Mouse (Mus musculus): ENCODE results near the gene Clybl.

Gene Clybl

DNA sequence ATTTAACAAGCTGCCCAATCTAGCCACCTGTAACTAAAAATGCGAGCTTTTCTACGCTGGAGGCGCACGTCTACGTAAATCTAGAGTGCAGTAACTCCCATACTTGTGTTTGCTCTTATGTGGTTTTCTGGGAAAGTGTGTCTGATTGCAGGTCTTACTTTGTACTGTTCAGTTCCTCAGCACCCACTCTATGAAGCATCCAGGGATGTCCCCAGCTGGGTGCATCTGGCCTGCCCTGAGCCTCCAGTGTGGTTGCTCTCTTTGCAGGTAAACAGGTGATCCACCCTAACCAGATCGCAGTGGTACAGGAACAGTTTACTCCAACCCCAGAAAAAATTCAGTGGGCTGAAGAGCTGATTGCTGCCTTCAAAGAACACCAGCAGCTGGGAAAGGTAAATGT, 202.4 kb downstream of the Clybl start:
- no peak for DNase-seq (ENCODE audit: low read depth in 1 of 2, low spot score in 2 of 2)

DNA sequence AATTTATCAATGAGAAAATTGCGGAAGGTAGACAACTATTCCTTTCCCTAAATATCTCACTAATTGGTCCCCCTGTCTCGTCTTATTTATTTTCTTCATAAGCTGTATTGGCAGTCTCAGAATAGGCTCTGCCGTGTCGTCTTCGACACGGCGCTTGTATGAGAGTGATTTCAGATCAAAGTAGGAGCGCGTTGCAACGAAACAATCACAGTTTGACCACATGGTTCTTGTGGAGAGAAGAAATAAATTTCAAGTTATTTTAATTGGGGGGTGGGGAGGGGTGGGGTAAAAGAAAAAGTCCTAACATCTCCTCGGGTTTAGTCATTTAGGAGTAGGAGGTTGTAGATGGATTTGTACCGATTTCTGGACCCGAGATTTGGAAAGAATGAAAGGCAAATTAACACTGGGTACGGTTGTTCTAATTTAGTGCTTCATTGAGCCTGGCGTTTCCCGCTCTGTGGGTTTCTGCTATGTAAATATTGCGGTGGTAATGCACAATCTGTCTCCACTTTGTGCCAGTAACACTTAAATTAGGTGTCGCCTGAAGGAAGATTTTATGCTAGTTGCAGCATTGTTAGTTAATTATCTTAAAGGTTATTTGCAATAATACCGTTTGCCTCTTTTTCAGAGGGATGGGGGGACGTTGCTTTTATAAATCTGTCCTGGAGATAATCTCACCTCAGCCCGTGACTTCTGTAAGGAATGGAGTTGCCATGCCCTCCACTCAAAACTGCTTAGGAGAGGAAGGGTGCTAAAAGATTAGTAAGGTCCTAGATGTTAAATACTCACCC, 203.1 kb downstream of the Clybl start:
- DNase-seq (ENCODE audit: low read depth in 1 of 2, low spot score in 2 of 2), result no peak

DNA sequence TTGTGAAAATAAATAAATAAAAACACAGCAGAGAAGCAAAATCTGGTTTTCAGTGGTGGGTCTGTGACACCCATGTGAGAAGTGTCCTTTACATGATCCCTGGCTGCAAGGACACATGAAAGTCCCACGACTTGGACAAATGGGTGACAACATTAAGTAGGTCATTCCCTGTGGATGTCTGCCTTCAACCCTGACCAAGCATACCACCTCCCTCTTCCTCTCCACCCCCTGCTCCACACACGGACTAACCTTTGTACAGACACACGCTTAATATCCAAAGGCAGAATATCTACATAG, 203.7 kb downstream of the Clybl start:
- DNase-seq (ENCODE audit: low read depth in 1 of 2, low spot score in 2 of 2), result no peak

DNA sequence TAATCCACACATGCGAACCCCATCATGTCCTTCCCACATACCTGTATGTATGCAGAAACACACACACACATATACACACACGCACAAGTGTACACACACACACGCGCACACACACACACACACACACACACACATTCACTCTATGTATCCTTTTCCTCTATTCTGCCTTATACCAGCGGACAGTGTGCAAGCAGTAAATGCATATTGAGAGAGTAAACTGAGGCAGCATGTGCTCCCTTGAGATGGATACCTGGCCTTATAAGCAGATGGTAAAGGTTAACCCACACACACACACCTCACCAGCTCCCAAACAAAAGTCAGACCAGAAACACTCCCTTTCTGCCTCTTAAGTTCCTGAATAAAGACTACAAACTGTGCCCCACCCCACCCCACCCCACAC, 204.3 kb downstream of the Clybl start:
- no peak for DNase-seq (ENCODE audit: low read depth in 1 of 2, low spot score in 2 of 2)

DNA sequence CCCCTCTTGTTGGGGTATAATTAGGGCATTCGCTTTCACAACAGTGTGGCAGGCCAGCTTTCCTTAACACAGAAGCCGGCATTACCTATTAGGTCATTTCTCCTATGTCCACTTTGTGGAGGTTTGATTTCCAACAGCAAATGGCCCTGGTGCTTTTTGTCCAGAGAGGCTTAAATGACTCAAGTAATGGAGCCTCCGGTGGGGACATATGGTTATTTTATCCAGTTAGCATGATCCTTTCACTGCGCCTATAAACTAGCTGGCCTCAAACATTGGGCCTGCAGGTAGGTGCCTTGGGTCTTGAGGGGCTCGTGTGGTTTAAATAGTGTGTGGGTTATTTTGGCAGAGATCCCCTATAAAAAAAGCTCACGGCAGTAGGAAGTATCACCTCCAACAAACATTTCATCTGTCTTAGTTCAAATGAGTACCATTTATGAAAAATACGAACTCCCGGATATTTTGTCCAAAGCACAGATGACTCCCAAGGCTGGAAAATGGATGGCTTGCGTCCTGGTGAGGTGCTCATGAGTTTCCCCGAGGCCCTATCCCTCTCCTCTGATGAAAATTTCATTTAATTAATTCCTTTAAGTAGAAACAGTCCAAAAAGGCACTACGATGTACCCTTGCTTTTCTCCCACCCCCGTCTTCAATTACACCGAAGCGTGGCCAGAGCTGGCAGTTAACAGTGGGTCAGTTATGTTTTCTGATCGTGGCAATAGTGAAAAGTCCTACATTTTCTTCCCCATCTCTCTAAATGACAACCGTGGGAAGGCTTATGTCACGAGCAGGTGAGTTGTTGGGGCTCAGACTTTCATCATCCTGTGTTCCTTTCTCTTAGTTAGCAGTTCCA, 205.0 kb downstream of the Clybl start:
- DNase-seq (ENCODE audit: low read depth in 1 of 2, low spot score in 2 of 2), result no peak

DNA sequence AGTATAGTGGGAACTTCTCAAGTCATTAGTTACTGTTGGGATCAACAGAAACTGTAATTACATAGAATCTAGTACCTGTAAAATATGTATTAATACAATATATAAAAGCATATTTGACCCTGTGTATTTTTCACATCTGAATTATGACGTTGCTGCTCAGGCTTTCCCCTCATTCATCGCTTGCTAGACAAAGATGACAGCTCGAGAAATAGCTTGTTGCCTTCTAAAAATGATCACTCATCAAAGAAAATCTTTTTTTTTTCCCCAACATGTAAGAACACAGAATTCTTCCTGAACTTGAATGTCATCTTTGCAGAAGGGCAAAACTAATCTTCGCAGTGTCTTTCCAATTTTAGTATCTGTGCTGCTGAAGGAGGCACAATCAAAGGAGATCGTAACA, 206.3 kb downstream of the Clybl start:
- DNase-seq (ENCODE audit: low read depth in 1 of 2, low spot score in 2 of 2), result no peak

DNA sequence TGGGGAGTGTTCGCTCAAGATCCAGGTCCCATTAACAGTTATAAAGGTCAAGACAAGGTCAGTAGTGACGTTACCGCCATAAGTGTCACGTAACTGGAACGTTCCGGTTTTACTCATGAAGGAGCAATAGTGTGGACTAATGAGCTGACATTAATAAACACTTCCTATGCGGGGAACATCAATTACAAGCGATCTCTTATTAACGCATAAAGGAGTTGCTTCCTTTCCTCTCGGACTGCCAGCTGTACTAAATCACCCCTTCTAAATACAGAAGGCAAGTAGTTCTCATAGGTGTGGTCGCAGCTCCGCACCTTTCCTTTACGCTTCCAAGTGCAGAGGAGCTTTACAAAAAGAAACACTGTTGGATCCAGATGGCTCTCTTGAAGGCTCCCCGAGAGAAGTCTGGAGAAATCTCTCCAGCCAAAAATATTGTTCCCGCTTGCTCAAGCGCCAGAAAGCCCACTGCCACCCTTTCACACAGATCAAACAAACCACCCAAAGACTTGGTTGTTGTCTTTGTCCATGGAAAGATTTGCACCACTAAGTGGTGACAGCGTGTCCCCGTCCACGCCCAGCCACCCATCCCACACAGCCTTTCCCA, 207.0 kb downstream of the Clybl start:
- no peak for DNase-seq (ENCODE audit: low read depth in 1 of 2, low spot score in 2 of 2)

DNA sequence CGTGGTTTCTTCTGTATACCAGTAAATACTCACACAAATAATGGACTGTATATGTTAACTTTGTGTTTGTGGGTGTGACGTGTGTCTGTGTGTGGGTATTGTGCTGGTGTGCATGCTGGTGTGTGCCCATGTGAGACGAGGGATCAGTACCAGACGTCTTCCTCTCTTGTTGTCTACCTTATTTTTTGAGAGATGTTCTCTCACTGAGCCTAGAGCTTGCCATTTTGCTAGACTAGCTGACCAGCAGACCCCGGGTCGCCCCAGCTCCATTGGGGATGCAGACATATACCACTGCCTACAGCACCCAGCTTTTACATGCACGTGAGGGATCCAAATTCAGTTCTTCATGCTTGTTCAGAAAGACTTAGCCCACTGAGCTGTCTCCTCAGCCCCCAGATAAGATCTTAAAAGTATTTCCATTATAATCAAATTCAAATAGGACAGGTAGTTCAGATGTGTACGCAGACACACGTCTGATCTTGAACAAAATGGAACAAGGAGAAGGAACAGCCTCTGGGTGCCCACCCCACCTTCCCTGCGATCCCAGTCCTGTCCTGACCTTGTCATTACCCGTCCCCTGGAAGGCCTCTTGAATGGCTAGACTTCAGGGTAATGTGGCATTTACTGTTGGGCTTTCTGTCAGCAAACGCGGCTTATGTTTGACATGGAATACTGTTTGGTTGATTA, 208.3 kb downstream of the Clybl start:
- no peak for DNase-seq (ENCODE audit: low read depth in 1 of 2, low spot score in 2 of 2)

DNA sequence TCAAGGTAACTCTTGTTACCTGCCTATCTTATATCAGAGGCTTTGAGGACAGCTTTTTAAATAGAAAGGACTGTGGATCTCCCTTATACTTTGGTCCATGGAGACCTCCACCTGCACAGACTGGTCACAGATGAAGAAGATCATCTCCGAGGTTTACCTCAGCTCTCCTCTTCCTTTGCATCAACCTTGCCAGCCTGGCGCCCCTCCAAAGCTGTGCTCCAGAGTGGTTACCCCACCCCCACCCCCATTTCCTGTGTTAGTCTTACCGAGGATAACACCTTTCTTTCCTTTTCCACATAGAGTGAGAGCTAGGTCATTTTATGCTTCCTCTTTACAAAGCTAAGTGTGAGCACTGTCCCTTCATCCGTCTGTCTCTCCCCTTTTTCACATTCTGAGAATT, 209.4 kb downstream of the Clybl start:
- no peak for DNase-seq (ENCODE audit: low read depth in 1 of 2, low spot score in 2 of 2)

DNA sequence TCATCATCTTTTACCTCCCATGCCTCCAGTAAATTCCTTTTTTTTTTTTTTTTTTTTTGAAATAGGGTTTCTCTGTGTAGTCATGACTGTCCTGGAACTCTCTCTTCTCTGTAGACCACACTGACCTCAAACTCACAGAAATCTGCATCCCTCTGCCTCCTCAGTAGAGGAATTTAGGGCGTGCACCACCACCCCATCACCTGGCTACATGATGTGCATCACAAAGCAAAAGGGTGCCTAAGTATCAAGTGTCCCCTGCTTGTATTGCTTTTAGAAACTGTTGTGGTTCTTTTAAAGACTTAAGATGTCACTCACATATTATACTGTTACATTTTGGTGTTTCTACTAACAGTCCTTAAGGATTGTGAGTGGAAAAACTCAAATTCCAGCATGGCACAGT, 211.6 kb downstream of the Clybl start:
- DNase-seq (ENCODE audit: low read depth in 1 of 2, low spot score in 2 of 2), result no peak

DNA sequence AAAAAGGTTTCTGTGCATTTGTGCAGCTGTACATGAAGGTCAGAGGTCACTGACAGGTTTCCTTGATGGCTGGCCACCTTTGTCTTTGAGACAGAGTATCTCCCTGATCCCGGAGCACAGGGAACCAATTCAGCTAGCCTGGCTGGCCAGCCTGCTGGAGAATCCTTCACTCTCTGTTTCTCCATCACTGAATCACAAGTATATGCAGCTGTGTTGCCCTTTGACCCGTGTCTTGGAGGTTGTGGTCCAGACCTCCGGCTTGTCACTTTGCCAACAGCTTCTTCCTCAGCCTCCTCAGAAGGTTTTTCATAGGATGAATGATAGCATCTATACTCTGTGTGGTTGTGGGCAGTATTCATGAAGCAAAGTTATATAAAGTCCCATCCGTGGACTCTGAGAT, 217.2 kb downstream of the Clybl start:
- DNase-seq (ENCODE audit: low read depth in 1 of 2, low spot score in 2 of 2), result no peak

DNA sequence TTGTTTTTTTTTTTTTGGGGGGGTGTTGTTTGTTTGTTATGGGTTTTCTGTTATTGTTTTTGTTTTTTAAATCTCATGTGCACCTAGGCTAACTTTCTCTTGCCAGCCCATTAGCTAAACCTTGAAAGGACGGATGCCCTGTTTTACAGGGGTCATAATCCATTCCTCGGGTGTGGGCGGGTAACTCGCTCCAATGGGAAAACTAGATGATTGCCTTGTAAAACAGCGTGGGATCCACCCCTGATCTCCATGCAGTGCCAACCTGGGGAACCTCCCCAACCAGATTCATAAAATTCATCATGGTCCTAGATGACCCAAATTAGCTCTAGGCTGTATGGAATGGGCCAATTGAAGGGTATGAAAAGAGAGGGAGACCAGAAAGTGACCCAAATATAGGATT, 218.4 kb downstream of the Clybl start:
- DNase-seq (ENCODE audit: low read depth in 1 of 2, low spot score in 2 of 2), result no peak

DNA sequence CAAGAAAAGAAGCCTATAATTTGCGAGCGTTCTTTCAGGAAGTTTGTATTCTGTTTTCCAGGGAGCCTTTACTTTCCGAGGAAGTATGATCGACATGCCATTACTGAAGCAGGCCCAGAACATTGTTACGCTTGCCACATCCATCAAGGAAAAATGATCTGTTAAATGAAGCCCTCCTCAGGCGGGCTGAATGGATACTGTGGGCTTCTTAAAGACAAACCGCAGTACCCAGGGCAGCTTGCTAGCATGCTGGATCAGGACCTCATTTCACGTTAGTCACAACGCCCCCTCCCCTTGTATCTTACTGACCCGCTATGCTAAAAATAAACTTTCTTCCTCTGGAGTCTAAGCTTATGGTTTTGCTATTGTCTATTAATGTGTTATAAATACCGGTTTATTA, 220.4 kb downstream of the Clybl start:
- DNase-seq (ENCODE audit: low read depth in 1 of 2, low spot score in 2 of 2), result no peak

DNA sequence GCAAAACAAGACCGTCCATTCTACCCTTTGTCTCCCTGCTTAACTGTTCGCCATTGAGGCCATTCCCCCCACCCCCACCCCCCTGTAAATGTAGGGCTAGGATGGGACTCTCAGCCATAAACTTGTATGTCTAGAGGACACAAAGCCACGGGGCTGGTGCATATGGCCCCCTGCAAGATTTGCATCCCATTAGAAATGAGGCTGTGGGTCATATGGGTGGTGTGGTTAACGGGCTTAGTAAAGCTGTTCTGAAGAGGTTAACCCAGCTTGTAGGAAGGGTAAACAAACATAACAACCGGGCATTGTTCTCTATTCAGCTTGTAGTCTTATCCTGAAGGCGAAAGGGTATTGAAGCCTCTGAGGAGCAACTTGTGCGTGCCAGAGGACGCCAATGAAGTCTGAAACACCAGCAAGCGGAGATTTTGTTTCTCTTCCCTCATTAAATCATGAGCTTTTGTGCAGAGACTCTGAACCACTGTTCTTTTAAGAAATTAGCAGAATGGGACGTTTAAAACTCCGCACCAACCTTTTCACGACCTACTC, 221.3 kb downstream of the Clybl start:
- DNase-seq (ENCODE audit: low read depth in 1 of 2, low spot score in 2 of 2), result no peak

DNA sequence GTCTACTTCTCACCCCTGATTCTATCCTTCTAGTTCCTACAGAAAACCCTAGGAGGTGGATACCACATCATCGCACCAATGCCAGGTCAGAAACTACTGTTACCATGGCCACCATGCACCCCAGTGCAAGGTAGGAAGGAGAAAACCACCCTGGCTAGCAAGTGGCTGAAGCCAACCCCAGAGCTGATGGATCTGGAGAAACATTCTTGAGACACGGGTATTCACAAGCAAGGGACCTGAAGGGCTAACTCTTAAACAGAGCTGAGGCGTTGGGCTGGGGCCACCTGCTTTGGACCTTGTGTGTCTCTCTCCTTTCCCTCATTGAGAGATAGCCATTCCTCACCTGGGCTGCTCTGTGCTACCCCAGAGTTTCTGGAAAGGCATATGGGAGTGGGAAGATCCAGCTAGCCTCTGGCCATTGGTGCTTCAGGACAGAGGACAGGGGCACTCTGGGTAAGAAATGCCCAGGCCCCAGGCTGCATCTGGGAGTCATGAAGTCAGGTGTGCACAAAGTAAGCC, 222.0 kb downstream of the Clybl start:
- DNase-seq (ENCODE audit: low read depth in 1 of 2, low spot score in 2 of 2), result no peak

DNA sequence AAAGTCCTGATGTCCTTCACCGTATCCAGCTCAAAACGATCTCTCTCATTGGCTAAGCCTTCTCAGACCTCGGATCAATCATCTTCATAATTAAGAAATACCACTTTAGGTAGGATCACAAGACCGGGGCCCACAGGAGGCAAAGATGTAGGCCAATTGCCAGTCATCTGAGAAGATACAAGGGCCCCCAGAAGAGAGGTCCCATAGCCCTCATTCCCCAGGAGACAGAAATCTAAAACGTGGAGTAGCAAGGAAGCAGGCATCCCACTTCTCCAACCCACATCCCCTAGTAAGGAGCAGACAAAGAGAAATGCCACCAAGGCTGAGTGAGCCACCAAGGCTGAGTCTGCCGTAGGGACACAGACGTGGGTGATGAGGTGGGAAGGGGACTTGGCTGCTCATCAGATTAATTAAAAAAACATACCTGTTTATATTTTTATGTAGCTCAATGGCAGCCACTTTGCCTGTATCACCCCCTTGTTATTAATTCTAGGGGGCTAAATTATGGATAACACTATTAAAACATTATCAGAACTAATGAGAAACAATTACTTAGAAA, 223.2 kb downstream of the Clybl start:
- DNase-seq (ENCODE audit: low read depth in 1 of 2, low spot score in 2 of 2), result no peak

DNA sequence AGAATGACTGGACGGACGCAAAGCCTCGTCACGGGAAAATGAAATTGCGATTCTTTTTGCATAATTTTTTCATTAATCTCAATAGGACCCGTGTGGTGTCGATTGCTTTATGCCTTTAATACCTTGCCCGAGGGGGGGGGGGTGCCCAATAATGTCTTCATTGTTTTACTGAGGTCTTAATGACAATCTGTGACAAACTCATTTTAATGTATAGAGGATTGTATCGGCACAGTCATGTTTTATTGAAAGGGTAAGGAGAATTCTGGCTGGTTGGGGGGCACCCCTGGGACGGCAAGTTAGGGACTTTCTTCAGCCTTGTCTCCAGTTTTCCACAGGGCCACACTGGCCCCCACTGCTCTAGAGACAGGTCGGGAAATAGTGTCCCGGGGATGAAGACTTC, 223.7 kb downstream of the Clybl start:
- no peak for DNase-seq (ENCODE audit: low read depth in 1 of 2, low spot score in 2 of 2)

DNA sequence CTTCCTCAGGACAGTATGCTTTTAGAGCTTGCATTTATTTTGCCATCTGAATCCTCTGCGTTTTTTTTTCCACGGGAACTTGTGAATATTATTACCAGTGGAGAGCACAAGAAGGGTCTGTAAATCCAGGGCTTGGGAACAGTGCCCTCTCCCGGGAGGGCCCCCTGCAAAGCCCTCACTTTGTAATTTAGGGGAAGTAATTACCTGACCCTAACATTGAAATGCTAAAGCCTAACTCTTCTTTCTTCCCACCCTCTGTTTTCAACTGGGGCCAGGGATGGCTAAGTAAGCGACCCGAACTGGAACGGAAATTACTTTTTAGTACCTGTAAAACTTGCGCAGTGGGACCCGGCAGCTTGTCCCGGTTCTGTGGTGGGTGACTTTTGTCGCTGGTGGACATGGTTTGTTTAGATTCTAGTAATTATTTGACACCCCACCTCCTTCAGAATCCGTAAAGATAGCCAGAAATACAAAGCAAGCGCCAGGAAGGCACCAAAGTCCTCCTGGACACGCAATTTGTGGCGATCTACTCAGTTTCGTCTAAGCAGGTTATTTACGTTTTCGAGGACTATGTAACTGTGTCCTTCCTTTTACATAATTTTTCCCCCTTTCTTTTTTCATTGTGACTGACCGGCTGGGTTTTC, 224.5 kb downstream of the Clybl start:
- no peak for DNase-seq (ENCODE audit: low read depth in 1 of 2, low spot score in 2 of 2)

DNA sequence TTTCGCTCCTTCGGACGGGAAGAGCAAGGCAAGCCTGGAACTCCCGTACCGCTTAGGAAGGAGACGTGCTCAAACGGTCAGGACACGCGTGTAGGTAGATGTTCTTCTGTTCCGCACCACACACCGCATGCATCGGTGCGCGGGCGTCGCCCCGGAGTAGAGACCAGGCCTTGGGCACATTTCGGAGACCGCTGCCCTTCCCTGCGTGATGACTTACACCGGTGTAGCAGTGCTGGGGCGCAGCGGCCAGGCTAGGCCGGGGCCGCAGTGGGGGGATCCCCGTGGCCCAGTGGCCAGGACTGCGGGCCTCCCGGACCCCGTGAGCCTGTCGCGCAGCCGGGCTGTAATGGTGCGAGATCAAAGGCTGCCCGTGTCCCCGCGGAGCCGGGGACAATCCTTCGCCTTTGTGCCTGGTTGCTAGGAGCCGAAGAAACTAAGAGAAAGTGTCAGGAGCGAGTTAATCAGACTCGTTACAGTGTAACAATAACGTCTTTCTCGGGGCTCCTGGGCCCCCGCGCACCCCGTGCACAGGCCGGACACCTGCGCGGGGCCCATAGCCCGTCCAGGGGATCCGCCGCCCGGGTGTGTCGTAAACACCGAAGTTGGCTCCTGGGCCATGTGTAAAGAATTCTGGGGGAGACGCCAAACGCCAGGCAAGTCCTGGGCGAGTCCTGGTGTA, 225.2 kb downstream of the Clybl start:
- DNase-seq (ENCODE audit: low read depth in 1 of 2, low spot score in 2 of 2), result no peak

Measured in monocyte, adult 2 months (primary cell).